Mouse (Mus musculus) leukemia stem cell, adult 10-12 weeks (primary cell): ENCODE data around the gene Ank2. TPM values are rescaled to one million over a fixed set of nuclear protein-coding genes. Genes with fewer than 3 reads are reported as not detected.

Experiments
- polyA plus RNA-seq: library from polyadenylated mRNA; stranded (reverse); fragments of >175 nt; gene quantifications from 2 replicates; pipeline ENCODE4 v1.2.3, GENCODE M21; 2012; ENCODE audit warnings: low replicate concordance

Gene Ank2
- polyA plus RNA-seq, result 2.8 and 3.6 TPM in 2 replicates

GRCm38 (mm10) chr3:127498742-127499400 is at the start of gene Ank2:
TSS of gene Ank2 (minus strand) at chr3:127499350.

Other genes with a start within 250 kb of the Ank2 start
- 11.8 and 20.3 TPM in 2 replicates for gene Larp7, start 54.0 kb upstream of the Ank2 start, polyA plus RNA-seq
- 0.48 and 2.2 TPM in 2 replicates for gene Zgrf1, start 54.1 kb upstream of the Ank2 start, polyA plus RNA-seq
- gene Neurog2, start 133.8 kb upstream of the Ank2 start, polyA plus RNA-seq, result not detected in 2 replicates